Mouse (Mus musculus): ENCODE data around the gene Unk.

Gene Unk

DNA sequence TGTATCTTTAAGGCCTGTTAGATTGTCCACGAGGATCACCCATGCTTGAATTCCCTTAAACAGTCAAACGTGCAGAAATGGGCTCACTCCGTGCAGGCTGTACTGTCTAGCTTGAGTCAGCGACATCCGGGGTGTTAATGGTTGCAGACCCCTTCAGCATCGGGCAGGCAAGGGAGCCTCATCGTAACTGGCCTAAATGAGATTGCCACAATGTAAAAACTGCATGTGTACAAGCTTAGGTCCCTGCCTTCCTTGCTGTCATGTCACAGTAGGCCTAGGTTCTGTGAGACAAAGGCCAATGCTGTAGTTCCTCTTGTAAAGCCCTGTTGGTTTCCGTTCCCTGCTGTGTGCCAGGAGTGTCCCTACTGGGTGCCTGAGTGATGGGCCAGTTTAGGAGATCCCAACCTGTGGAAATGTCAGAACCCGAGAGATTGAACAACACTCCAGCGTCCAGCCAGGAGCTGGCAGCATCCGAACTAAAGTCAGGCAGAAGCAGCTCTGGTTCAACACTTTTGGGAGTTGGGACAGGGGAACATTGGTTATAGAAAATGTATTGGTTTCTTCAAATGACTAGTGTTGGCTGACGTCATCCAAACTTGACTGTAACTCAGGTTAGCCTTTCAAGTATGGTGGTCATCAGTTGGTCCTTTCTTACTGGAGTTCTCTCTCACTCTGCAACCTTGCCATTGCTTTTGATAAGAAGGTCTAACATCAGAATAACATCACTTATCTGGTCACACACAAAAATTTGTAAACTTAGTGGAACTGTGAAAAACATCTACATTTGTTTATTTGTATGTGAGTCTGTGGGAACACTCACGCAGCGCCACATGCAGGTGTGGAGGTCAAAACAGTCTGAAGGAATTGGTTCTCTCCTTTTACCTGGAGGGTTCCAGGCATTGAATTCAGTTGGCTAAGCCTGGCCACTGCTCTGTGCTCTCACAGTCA lies 1.1 kb downstream of the Unk start:
- peak; percentile 29 to 74 for DNase-seq (ENCODE audit: low spot score in 2 of 2)

DNA sequence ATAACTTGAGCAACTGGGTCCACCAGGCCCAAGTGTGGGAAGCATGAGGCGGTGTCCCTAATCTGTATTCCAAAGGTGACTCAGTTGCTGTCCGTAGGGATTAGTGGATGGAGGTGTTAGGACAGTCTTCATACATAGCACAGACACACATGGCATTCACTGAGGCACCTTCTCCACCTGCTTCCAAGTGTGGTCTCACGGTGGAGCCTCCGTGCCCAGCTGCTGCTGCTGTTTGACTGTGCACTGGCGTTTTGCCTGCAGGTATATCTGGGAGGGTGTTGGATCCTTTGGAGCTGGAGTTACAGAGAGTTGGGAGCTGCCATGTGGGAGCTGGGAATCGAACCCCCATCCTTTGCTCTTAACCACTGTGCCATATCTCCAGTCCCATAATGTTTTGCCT lies 4.5 kb downstream of the Unk start:
- DNase-seq (ENCODE audit: low spot score in 2 of 2): no peak

DNA sequence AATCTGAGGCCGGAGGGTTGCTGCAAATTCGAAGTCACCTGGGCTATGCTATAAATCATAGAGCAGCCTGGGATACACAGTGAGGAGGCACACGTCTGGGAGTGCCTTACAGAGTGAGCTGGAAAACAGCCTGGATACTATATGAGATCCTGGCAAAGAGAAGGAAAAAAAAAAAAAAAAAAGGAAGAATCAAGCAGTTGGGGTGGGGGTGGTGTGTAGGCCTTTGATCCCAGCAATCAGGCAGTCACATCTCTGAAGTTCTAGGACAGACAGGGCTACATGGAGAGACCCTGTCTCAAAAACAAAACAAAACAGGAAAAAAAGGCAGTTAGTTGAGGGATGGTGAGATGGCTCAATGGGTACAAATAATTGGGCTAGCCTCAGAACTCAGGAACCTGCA lies 6.5 kb downstream of the Unk start:
- DNase-seq (ENCODE audit: low spot score in 2 of 2): no peak

- no peak for DNase-seq (ENCODE audit: low spot score in 2 of 2)
Measured at GRCm38 (mm10) chr11:116037826-116038225, 7.7 kb downstream of the Unk start.

DNA sequence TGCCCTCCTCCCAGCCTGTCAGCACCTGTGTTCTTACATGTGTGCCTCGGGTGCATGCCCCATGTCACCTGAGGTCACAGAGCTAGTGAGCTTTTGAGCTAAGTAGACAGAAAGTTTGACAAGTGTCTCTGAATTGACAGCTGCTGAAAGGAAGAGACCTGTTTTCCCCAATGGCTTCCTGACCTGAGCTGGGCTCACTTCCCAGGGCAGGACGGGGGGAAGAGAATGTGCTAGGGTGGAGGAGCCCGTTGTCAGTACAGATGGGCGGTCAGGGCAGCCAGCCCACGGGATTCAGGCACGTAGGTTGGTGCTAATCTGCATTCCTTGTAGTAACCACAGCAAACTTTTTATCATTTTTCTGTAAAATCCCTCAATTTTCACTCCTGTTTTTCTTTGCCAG lies 10.5 kb downstream of the Unk start:
- DNase-seq (ENCODE audit: low spot score in 2 of 2): no peak

DNA sequence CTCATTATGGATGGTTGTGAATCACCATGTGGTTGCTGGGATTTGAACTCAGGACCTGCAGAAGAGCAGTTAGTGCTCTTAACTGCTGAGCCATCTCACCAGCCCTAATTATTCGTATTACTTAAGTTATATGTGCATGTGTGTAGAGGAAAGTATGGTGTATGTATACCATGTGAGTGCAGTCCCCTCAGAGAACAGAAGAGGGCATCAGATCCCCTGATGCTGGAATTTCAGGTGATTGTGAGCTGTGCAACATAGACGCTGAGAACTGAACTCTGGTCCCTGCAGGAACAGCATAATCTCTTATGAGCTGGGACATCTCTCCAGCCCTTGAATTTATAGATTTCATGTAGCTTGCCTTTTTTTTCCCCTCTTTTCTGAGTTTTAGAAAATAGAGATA lies 11.7 kb downstream of the Unk start:
- no peak for DNase-seq (ENCODE audit: low spot score in 2 of 2)

- no peak for DNase-seq (ENCODE audit: low spot score in 2 of 2)
Measured at GRCm38 (mm10) chr11:116042372-116043138, 12.4 kb downstream of the Unk start.

DNA sequence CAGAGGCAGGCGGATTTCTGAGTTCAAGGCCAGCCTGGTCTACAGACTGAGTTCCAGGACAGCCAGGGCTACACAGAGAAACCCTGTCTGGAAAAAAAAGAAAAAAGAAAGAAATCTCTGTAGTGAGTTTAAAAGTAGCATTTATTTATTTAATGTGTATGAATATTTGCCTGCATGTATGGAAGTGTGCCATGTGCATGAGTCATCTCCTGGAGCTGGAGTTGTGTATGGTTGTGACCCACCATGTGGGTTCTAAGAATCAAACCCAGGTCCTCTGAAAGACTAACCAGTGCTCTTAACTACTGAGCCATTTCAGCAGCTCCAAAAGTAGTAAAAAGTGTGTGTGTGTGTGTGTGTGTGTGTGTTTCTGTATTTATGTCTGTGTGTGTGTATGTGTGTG lies 13.2 kb downstream of the Unk start:
- no peak for DNase-seq (ENCODE audit: low spot score in 2 of 2)

- no peak for DNase-seq (ENCODE audit: low spot score in 2 of 2)
Measured at GRCm38 (mm10) chr11:116045173-116045572, 15.1 kb downstream of the Unk start.

- DNase-seq (ENCODE audit: low spot score in 2 of 2): no peak
Measured at GRCm38 (mm10) chr11:116049610-116050009, 19.5 kb downstream of the Unk start.

DNA sequence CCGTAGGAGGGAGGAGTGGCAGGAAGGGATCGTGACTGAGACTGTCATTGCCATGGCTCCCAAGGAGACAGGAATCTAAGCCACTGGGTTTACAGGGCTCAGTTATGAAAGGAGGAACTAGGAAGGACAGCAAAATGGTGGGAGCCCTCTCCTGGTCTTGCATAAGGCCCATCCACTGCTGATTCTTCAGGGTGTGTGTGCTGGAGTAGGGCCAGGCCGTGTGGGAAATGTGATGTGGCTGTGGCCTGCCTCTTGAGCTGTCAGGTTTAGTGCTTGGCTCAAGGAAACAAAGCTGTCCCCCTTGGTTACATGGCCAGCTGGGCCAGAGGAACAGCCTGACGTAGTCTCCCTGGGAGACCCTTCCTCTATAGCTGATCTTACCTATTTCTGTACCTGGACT lies 20.1 kb downstream of the Unk start:
- no peak for DNase-seq (ENCODE audit: low spot score in 2 of 2)

- DNase-seq (ENCODE audit: low spot score in 2 of 2): no peak
Measured at GRCm38 (mm10) chr11:116053510-116054229, 23.5 kb downstream of the Unk start.

GRCm38 (mm10) chr11:116055873-116056272 lies 25.8 kb downstream of the Unk start:
- DNase-seq (ENCODE audit: low spot score in 2 of 2): no peak

- DNase-seq (ENCODE audit: low spot score in 2 of 2): no peak
Measured at GRCm38 (mm10) chr11:116057237-116057881, 27.2 kb downstream of the Unk start.

DNA sequence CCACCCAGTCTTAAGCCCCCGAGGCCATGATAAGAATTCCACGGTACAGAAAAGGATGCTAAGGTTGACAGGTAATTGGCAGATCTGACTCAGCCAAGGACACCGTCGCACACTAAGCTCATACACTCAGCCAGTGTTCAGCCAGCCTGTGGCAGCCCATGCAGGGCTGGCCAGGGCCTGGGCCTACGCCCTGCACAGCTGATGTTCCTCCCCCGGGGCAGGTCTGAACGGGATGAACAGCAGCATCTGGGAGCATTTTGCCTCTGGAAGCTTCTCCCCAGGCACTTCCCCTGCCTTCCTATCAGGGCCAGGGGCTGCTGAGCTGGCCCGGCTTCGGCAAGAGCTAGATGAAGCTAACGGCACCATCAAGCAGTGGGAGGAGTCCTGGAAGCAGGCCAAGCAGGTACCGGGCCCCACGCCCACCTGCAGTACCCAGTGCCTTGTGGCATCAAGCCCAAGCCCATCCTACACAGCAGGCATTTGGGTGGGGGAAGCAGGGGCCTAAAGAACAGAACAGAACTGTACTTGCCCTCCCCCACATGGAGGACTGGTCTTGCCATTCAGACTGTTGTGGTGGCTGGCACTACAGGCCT lies 28.0 kb downstream of the Unk start:
- peak; percentile 70 to 75 for DNase-seq (ENCODE audit: low spot score in 2 of 2)

DNA sequence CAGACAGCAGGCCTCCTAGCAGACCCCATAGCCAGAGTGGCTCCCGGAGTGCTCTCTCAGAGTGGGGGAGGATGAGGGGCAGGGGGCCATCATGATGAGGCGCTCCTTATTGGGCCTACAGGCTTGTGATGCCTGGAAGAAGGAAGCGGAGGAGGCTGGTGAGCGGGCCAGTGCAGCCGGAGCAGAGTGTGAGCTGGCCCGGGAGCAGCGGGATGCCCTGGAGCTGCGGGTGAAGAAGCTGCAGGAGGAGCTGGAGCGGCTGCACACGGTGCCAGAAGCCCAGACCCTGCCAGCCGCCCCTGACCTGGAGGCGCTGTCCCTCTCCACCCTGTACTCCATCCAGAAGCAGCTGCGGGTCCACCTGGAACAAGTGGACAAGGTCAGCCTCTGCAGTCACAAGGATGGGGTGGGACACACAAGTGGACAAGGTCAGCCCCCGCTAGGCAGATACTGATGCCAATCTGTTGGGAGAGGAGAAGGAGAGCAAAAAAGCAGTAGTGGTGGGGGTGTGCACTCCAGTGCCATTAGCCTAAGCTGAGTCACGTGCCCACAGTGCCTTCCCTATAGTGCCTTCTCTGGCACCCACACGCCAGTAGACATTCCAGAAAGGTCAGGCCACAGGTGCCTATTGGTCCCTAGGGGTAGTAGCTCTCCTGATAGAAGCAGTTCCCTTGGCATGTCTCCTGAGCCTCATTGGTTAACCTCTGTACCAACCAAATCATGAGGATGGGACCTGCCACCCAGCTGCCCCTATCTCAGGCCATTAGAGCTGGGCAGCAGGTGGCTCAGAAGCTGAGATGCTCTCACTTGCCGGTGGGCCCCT lies 29.0 kb downstream of the Unk start:
- no peak for DNase-seq (ENCODE audit: low spot score in 2 of 2)

DNA sequence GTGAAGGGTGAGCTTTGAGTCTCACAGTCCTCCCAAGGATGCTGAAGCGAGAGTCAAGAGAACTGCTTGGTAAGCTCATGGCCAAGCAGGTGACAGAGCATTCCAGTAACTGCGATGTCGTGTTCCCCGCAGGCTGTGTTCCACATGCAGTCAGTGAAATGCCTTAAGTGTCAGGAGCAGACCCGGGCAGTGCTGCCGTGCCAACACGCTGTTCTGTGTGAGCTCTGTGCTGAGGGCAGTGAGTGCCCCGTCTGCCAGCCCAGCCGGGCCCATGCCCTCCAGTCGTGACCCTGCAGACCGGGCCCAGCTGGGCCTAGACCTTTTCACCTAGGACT lies 29.5 kb downstream of the Unk start:
- DNase-seq (ENCODE audit: low spot score in 2 of 2): no peak

DNA sequence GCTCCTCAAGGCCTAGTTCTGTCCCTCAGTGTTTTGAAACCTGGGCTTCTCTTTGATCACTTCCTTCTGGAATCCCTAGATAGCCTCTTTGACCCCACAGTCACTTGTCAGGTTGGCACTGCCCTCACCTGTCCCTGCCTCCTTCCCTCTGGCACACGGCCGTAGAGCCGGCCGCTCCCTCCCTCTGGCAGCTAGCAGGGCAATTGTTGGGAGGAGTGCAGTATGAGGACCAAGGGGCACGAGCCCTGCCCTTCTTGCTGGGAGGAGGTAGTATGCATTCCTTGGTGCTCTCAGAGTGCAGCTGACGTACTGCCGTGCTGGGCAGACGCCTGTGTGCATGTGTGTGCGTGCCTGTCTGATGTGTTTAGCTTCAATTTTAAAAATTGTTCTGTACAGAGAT lies 30.5 kb downstream of the Unk start:
- no peak for DNase-seq (ENCODE audit: low spot score in 2 of 2)

- peak; percentile 58 to 65 for DNase-seq (ENCODE audit: low spot score in 2 of 2)
Measured at GRCm38 (mm10) chr11:116061641-116062415, 31.7 kb downstream of the Unk start.

DNA sequence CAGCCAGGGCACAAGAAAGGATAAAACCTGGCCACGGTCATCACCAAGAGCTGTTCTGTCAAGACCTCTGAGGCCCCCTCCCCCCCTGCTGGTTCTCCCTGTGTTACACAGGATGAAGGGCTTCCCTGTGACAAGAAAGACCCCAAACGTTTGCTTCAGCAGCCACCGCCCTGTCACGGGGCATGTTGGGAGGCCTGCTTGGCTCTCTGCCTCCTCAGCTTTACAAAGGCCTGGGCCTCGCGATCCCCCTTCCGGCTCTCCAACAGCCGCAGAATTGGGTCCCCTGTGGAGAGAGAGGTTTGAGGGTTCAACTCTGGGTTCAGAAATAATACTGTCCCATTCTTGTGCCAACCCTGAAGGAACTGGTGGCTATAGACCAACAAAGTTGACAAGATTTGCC lies 32.4 kb downstream of the Unk start:
- DNase-seq (ENCODE audit: low spot score in 2 of 2): no peak

Measured in right cerebral cortex, adult 2 months (tissue).